10 mouse cellular contexts compared by ENCODE assay signal in genomic region chr7:27675222-27675612, GRCm38 (mm10). TPM values are rescaled to one million over a fixed set of nuclear protein-coding genes. Genes with fewer than 3 reads are reported as not detected.
DNase-seq lines count a peak whose midpoint lies in the region; ATAC-seq and TF ChIP-seq lines count a peak whose summit lies in the region.
"Had no signal": no experiment of that assay in that cellular context is flagged by ENCODE, and none has a peak within 500 bp of the region (broad histone marks: within the 10 kb centered on the region; RNA-seq: fewer than 3 reads in every experiment).

No protein-coding gene starts in this region.

- peaks cover 8% of the 10 kb centered on the region for H3K4me1 ChIP-seq in heart, embryonic 11.5 days (ENCODE audit: control insufficient read depth, insufficient read depth, low read length)
- peaks cover 12 to 38% of the 10 kb centered on the region in 2 experiments for H3K4me1 ChIP-seq in CH12.LX (ENCODE audit: control insufficient read depth in 1 of 2, insufficient read depth in 2 of 2)
- H3K4me1 ChIP-seq in forebrain, embryonic 14.5 days (ENCODE audit: control insufficient read depth, insufficient read depth, low read length): peaks cover 20% of the 10 kb centered on the region
- peaks cover 38% of the 10 kb centered on the region for H3K4me1 ChIP-seq in liver, embryonic 13.5 days (replicated peaks)

- dilution Hi-C loops in CH12.LX (cut with MboI; ENCODE audit: extremely low pct_ligation_motif_present, extremely low pct_unique_long_range_greater_than_20kb, low sequenced_read_pairs): no loop called here

- TF ChIP-seq EP300 in CH12.LX (IDR thresholded peaks at IDR 0.05; ENCODE audit: low read length): no peak

- no peak for TF ChIP-seq POLR2A in CH12.LX (IDR thresholded peaks at IDR 0.05; ENCODE audit: low read depth, low read length)

- no peak for ATAC-seq in heart, embryonic 11.5 days (replicated peaks; ENCODE audit: insufficient number of reproducible peaks, low FRiP score, low TSS enrichment)
- no peak for ATAC-seq in forebrain, embryonic 14.5 days
- ATAC-seq in liver, embryonic 13.5 days (ENCODE audit: low read depth): no peak

- in situ Hi-C loops in CH12.LX (cut with MboI; ENCODE audit: low pct_ligation_motif_present, low pct_unique_long_range_greater_than_20kb, low sequenced_read_pairs): no loop called here

- peak overlapping the region; percentile 100 for H3K4me2 ChIP-seq in heart, embryonic 11.5 days
- H3K4me2 ChIP-seq in CH12.LX (ENCODE audit: insufficient read depth, low read depth, poor library complexity, severe bottlenecking): peak overlapping the region; percentile 69
- peak overlapping the region; percentile 99 for H3K4me2 ChIP-seq in forebrain, embryonic 14.5 days (ENCODE audit: low read length)
- H3K4me2 ChIP-seq in liver, embryonic 13.5 days: peak overlapping the region; percentile 99

- H3K9me3 ChIP-seq in heart, embryonic 11.5 days (replicated peaks; ENCODE audit: control insufficient read depth, low read length): no peaks in the 10 kb centered on the region
- H3K9me3 ChIP-seq in CH12.LX (replicated peaks; ENCODE audit: low read length): no peaks in the 10 kb centered on the region
- H3K9me3 ChIP-seq in forebrain, embryonic 14.5 days (replicated peaks; ENCODE audit: control insufficient read depth, low read length): no peaks in the 10 kb centered on the region
- no peaks in the 10 kb centered on the region for H3K9me3 ChIP-seq in liver, embryonic 13.5 days (replicated peaks)

- no peaks in the 10 kb centered on the region for H3K36me3 ChIP-seq in heart, embryonic 11.5 days (ENCODE audit: control insufficient read depth, insufficient read depth, low read length)
- peaks cover 4 to 21% of the 10 kb centered on the region in 2 experiments for H3K36me3 ChIP-seq in CH12.LX (replicated peaks in 1 of 2; ENCODE audit: control insufficient read depth in 1 of 2, insufficient read depth in 1 of 2, low read length in 1 of 2)
- peaks cover 12% of the 10 kb centered on the region for H3K36me3 ChIP-seq in forebrain, embryonic 14.5 days (ENCODE audit: control insufficient read depth, insufficient read depth, low read length)
- no peaks in the 10 kb centered on the region for H3K36me3 ChIP-seq in liver, embryonic 13.5 days

- no peak overlapping the region for H3K9ac ChIP-seq in heart, embryonic 11.5 days (ENCODE audit: low read depth, low read length)
- H3K9ac ChIP-seq in CH12.LX (ENCODE audit: insufficient read depth, low read depth): peak overlapping the region; percentile 41; the same call in 1 of the 2 replicates
- peak overlapping the region; percentile 91; the same call in 1 of the 2 replicates for H3K9ac ChIP-seq in forebrain, embryonic 14.5 days (ENCODE audit: low read length)
- peak overlapping the region; percentile 83 for H3K9ac ChIP-seq in liver, embryonic 13.5 days

- no peak for TF ChIP-seq CTCF in CH12.LX (conservative IDR thresholded peaks at IDR 0.05 in 1 of 2, IDR thresholded peaks at IDR 0.05 in 1 of 2; ENCODE audit: low read depth in 2 of 2, low read length in 2 of 2)

- no peak for DNase-seq in heart, adult 9 months (ENCODE audit: low spot score in 2 of 2)
- no peak for DNase-seq in CH12.LX (ENCODE audit: extremely low read depth)
- DNase-seq in forebrain, embryonic 14.5 days (ENCODE audit: low spot score): no peak
- no peak for DNase-seq in liver, embryonic 13.5 days
- no peak for DNase-seq in urinary bladder, postnatal 10 days (ENCODE audit: low spot score)
- DNase-seq in layer of hippocampus, adult 9-11 months: no peak
- DNase-seq in spleen, postnatal 10 days (ENCODE audit: low spot score in 2 of 2): no peak

- H3K79me2 ChIP-seq in CH12.LX (replicated peaks; ENCODE audit: control insufficient read depth, extremely low read depth, insufficient read depth, poor library complexity, severe bottlenecking): no peaks in the 10 kb centered on the region

- H3K4me3 ChIP-seq in heart, embryonic 11.5 days (ENCODE audit: low read depth, low read length): peak overlapping the region; percentile 81
- H3K4me3 ChIP-seq in CH12.LX (replicated peaks in 1 of 3; ENCODE audit: low read depth in 2 of 3, low read length in 2 of 3, poor library complexity in 1 of 3): peak overlapping the region; percentile 60 to 77 (median 77)
- H3K4me3 ChIP-seq in forebrain, embryonic 14.5 days (ENCODE audit: low read depth, low read length): peak overlapping the region; percentile 91
- peak overlapping the region; percentile 81 for H3K4me3 ChIP-seq in liver, embryonic 13.5 days (replicated peaks)

- WGBS in heart, embryonic 11.5 days (ENCODE audit: insufficient replicate concordance): 29% methylated on average over 14 of the region's 14 CpGs
- 32% methylated on average over 14 of the region's 14 CpGs for WGBS in forebrain, embryonic 14.5 days
- WGBS in liver, embryonic 13.5 days (ENCODE audit: insufficient replicate concordance): 21% methylated on average over 14 of the region's 14 CpGs

- H3K27me3 ChIP-seq in heart, embryonic 11.5 days (ENCODE audit: control insufficient read depth, insufficient read depth, low read length): no peaks in the 10 kb centered on the region
- no peaks in the 10 kb centered on the region for H3K27me3 ChIP-seq in CH12.LX (replicated peaks)
- no peaks in the 10 kb centered on the region for H3K27me3 ChIP-seq in forebrain, embryonic 14.5 days (replicated peaks; ENCODE audit: control insufficient read depth, insufficient read depth, low read length)
- peaks cover 13% of the 10 kb centered on the region for H3K27me3 ChIP-seq in liver, embryonic 13.5 days

- no peak overlapping the region for H3K27ac ChIP-seq in heart, embryonic 11.5 days (ENCODE audit: low read depth, low read length)
- H3K27ac ChIP-seq in CH12.LX (ENCODE audit: insufficient read depth, low read depth): no peak overlapping the region
- H3K27ac ChIP-seq in forebrain, embryonic 14.5 days (ENCODE audit: low read depth, low read length): no peak overlapping the region
- H3K27ac ChIP-seq in liver, embryonic 13.5 days: 0 out of 2 replicates have a peak overlapping the region, but pooled peaks have one; percentile 60

- no peak for TF ChIP-seq RAD21 in CH12.LX (IDR thresholded peaks at IDR 0.05; ENCODE audit: low read depth, low read length)

TF ChIP-seq in CH12.LX, 34 proteins besides CTCF, POLR2A, EP300 and RAD21:
- TF ChIP-seq HCFC1 (IDR thresholded peaks at IDR 0.05; ENCODE audit: low read depth, low read length) (no peak), CHD1 (IDR thresholded peaks at IDR 0.05; ENCODE audit: low read depth, low read length) (no peak), MAX (IDR thresholded peaks at IDR 0.05; ENCODE audit: low read length) (no peak), PAX5 (IDR thresholded peaks at IDR 0.05; ENCODE audit: low read length) (no peak), TBP (conservative IDR thresholded peaks at IDR 0.05; ENCODE audit: low read depth, low read length) (no peak), RCOR1 (conservative IDR thresholded peaks at IDR 0.05; ENCODE audit: low read depth, low read length) (no peak), NELFE (IDR thresholded peaks at IDR 0.05; ENCODE audit: low read depth, low read length) (no peak), IRF4 (IDR thresholded peaks at IDR 0.05; ENCODE audit: low read depth, low read length) (no peak), MXI1 (IDR thresholded peaks at IDR 0.05; ENCODE audit: low read depth, low read length) (no peak), MAFK (IDR thresholded peaks at IDR 0.05; ENCODE audit: insufficient replicate concordance, low read length) (no peak), JUN (IDR thresholded peaks at IDR 0.05; ENCODE audit: insufficient read depth, low read depth, low read length) (0 out of 2 replicates have a peak, but pooled peaks have one; percentile 1), MAZ (IDR thresholded peaks at IDR 0.05; ENCODE audit: low read depth, low read length) (no peak), USF1 (IDR thresholded peaks at IDR 0.05; ENCODE audit: low read depth, low read length) (no peak), MYC (IDR thresholded peaks at IDR 0.05; ENCODE audit: low read depth, low read length) (no peak), NRF1 (IDR thresholded peaks at IDR 0.05; ENCODE audit: low read depth, low read length) (peak; percentile 51; the same call in 1 of the 2 replicates)

RNA-seq across cellular contexts. Expression of gene Map3k10, which starts 0.8 kb away (rescaled TPM):
- polyA plus RNA-seq in heart, embryonic 11.5 days (2014; fragmentation: Nextera tagmentation; extraction: Ambion mirVana): 3.0 and 3.6 TPM in 2 replicates
- total RNA-seq in CH12.LX (2012; rRNA removed) (15.0 and 16.7 TPM in 2 replicates), CH12.LX (2014; rRNA removed) (7.2 and 7.8 TPM in 2 replicates)
- polyA plus RNA-seq in CH12.LX (2012; ENCODE audit: insufficient read length, low read depth): 7.6 and 8.2 TPM in 2 replicates
- 12.8 and 13.8 TPM in 2 replicates for polyA plus RNA-seq in forebrain, embryonic 14.5 days (2014; fragmentation: Nextera tagmentation; extraction: Ambion mirVana)
- 1.3 and 1.8 TPM in 2 replicates for polyA plus RNA-seq in liver, embryonic 13.5 days (2015; fragmentation: Nextera tagmentation; extraction: Ambion mirVana)

RNA-seq across cellular contexts. Expression of gene Zfp607b, which starts 13.9 kb away (rescaled TPM):
- polyA plus RNA-seq in heart, embryonic 11.5 days (2014; fragmentation: Nextera tagmentation; extraction: Ambion mirVana): 1.7 and 3.1 TPM in 2 replicates
- 0.76 and 1.2 TPM in 2 replicates for total RNA-seq in CH12.LX (2012; rRNA removed)
- total RNA-seq in CH12.LX (2014; rRNA removed): 0.93 and 0.97 TPM in 2 replicates
- polyA plus RNA-seq in CH12.LX (2012; ENCODE audit: insufficient read length, low read depth): 0.90 and 1.0 TPM in 2 replicates
- polyA plus RNA-seq in forebrain, embryonic 14.5 days (2014; fragmentation: Nextera tagmentation; extraction: Ambion mirVana): 10.8 and 14.5 TPM in 2 replicates
- 0.35 and 0.83 TPM in 2 replicates for polyA plus RNA-seq in liver, embryonic 13.5 days (2015; fragmentation: Nextera tagmentation; extraction: Ambion mirVana)

RNA-seq across cellular contexts. Expression of gene Ttc9b, which starts 21.5 kb away (rescaled TPM):
- polyA plus RNA-seq in heart, embryonic 11.5 days (2014; fragmentation: Nextera tagmentation; extraction: Ambion mirVana): not detected in 2 replicates
- total RNA-seq in CH12.LX (2012; rRNA removed): 0.08 TPM in 1 of 2 replicates, not detected in the other
- total RNA-seq in CH12.LX (2014; rRNA removed): not detected in 2 replicates
- polyA plus RNA-seq in CH12.LX (2012; ENCODE audit: insufficient read length, low read depth): not detected in 2 replicates
- polyA plus RNA-seq in forebrain, embryonic 14.5 days (2014; fragmentation: Nextera tagmentation; extraction: Ambion mirVana): 69.3 and 73.8 TPM in 2 replicates
- 0.05 TPM in 1 of 2 replicates, not detected in the other for polyA plus RNA-seq in liver, embryonic 13.5 days (2015; fragmentation: Nextera tagmentation; extraction: Ambion mirVana)
- polyA plus RNA-seq: gonadal fat pad, adult 2 months; thymus, adult 2 months had no signal

RNA-seq across cellular contexts. Expression of gene Zfp60, which starts 56.0 kb away (rescaled TPM):
- polyA plus RNA-seq in heart, embryonic 11.5 days (2014; fragmentation: Nextera tagmentation; extraction: Ambion mirVana): 21.8 and 22.5 TPM in 2 replicates
- total RNA-seq in CH12.LX (2012; rRNA removed) (7.8 and 8.2 TPM in 2 replicates), CH12.LX (2014; rRNA removed) (7.2 and 8.1 TPM in 2 replicates)
- polyA plus RNA-seq in CH12.LX (2012; ENCODE audit: insufficient read length, low read depth): 6.9 and 7.2 TPM in 2 replicates
- 96.6 and 101 TPM in 2 replicates for polyA plus RNA-seq in forebrain, embryonic 14.5 days (2014; fragmentation: Nextera tagmentation; extraction: Ambion mirVana)
- polyA plus RNA-seq in liver, embryonic 13.5 days (2015; fragmentation: Nextera tagmentation; extraction: Ambion mirVana): 5.6 and 6.6 TPM in 2 replicates

Comparison
In these comparisons a context has a peak if more than half of its experiments do, and no peak if none do; other contexts are left out.
1. RNA of gene Ttc9b, which starts 21.5 kb away (polyA plus RNA-seq): 69.3 to 73.8 TPM in forebrain, embryonic 14.5 days; 0.05 TPM in liver, embryonic 13.5 days, not detected in heart, embryonic 11.5 days and not detected in CH12.LX; every median in the first group is over 10 times any median in the second.
2. Peak in every context shown above with its lines, with median percentiles within 50 percentile points of each other: H3K4me2 ChIP-seq and H3K4me3 ChIP-seq.